10 mouse cellular contexts compared by ENCODE assay signal in the genomic region with DNA sequence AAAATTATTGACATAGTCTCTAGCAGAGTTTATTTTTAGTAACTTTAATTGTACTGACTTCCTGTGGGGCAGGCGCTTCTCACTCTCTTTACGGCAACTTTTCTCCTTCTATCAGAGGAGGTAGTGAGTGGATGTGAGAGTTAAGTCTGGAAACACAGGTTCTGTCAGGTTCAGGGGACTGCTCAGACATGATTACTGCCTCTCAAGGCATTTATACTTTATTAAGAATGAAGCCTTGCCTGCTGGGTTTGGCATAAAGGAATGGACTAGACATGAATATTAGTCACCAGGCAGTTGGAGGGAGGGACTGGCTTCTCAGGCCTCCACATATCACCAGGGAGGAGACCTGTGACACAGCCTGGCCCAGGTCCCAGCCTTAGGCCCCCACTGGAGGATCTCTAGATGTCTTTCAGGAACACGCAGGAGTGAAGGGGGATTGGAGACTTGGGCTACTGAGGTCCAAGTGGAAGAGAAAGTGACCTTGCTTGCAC. TPM values are rescaled to one million over a fixed set of nuclear protein-coding genes. Genes with fewer than 3 reads are reported as not detected.
A peak's percentile ranks its signal among the peaks of the same experiment; 100 is the strongest.
DNase-seq lines count a peak whose midpoint lies in the region; ATAC-seq lines count a peak whose summit lies in the region.
"Had no signal": no experiment of that assay in that cellular context is flagged by ENCODE, and none has a peak within 500 bp of the region (broad histone marks: within the 10 kb centered on the region; RNA-seq: fewer than 3 reads in every experiment).

No protein-coding gene starts in this region.

- no peaks in the 10 kb centered on the region for H3K27me3 ChIP-seq in heart, embryonic 12.5 days (replicated peaks)
- H3K27me3 ChIP-seq in heart, embryonic 16.5 days (ENCODE audit: control insufficient read depth, insufficient read depth, low read length), result no peaks in the 10 kb centered on the region
- H3K27me3 ChIP-seq in stomach, embryonic 16.5 days (ENCODE audit: control insufficient read depth, insufficient read depth, low read length), result no peaks in the 10 kb centered on the region

- H3K4me2 ChIP-seq in heart, embryonic 12.5 days, result no peak overlapping the region
- no peak overlapping the region for H3K4me2 ChIP-seq in heart, embryonic 16.5 days (ENCODE audit: low read depth, low read length)
- H3K4me2 ChIP-seq in stomach, embryonic 16.5 days (ENCODE audit: low read depth, low read length), result no peak overlapping the region

- peak overlapping the region; percentile 65; the same call in 1 of the 2 replicates for H3K27ac ChIP-seq in heart, embryonic 12.5 days (ENCODE audit: poor library complexity, severe bottlenecking)
- H3K27ac ChIP-seq in heart, embryonic 16.5 days (ENCODE audit: low read length), result peak overlapping the region; percentile 61
- H3K27ac ChIP-seq in stomach, embryonic 16.5 days (ENCODE audit: low read length), result peak overlapping the region; percentile 76

- H3K4me3 ChIP-seq in heart, embryonic 12.5 days, result no peak overlapping the region
- H3K4me3 ChIP-seq in heart, embryonic 16.5 days (ENCODE audit: low read length), result no peak overlapping the region
- no peak overlapping the region for H3K4me3 ChIP-seq in stomach, embryonic 16.5 days (replicated peaks; ENCODE audit: low read length)
- H3K4me3 ChIP-seq: erythroblast, embryonic 14.5 days had no signal

- no peak overlapping the region for H3K9ac ChIP-seq in heart, embryonic 12.5 days
- H3K9ac ChIP-seq in heart, embryonic 16.5 days (ENCODE audit: low read length), result 0 out of 2 replicates have a peak overlapping the region, but pooled peaks have one; percentile 11
- H3K9ac ChIP-seq in stomach, embryonic 16.5 days (ENCODE audit: low read length), result no peak overlapping the region

- no peaks in the 10 kb centered on the region for H3K9me3 ChIP-seq in heart, embryonic 12.5 days (replicated peaks)
- H3K9me3 ChIP-seq in heart, embryonic 16.5 days (replicated peaks; ENCODE audit: control insufficient read depth, low read length), result no peaks in the 10 kb centered on the region
- no peaks in the 10 kb centered on the region for H3K9me3 ChIP-seq in stomach, embryonic 16.5 days (replicated peaks; ENCODE audit: control insufficient read depth, low read length)

- intact Hi-C loops in heart, postnatal 36 days (cut with DNase I), result no loop called here

- WGBS in heart, embryonic 12.5 days, result 34% methylated on average over 3 of the region's 3 CpGs
- 24% methylated on average over 3 of the region's 3 CpGs for WGBS in heart, embryonic 16.5 days
- 45% methylated on average over 3 of the region's 3 CpGs for WGBS in stomach, embryonic 16.5 days

- H3K4me1 ChIP-seq in heart, embryonic 12.5 days (replicated peaks), result peaks cover 35% of the 10 kb centered on the region
- peaks cover 27% of the 10 kb centered on the region for H3K4me1 ChIP-seq in heart, embryonic 16.5 days (ENCODE audit: control insufficient read depth, insufficient read depth, low read length)
- H3K4me1 ChIP-seq in stomach, embryonic 16.5 days (ENCODE audit: control insufficient read depth, insufficient read depth, low read length), result peaks cover 16% of the 10 kb centered on the region

- ATAC-seq in heart, embryonic 12.5 days (ENCODE audit: insufficient number of reproducible peaks, low FRiP score), result no peak
- ATAC-seq in heart, embryonic 16.5 days (replicated peaks; ENCODE audit: extremely low read depth, insufficient read depth, low FRiP score), result no peak
- peak; percentile 50; the same call in 1 of the 2 replicates for ATAC-seq in stomach, embryonic 16.5 days (ENCODE audit: insufficient read depth, low FRiP score)

- no peaks in the 10 kb centered on the region for H3K36me3 ChIP-seq in heart, embryonic 12.5 days
- no peaks in the 10 kb centered on the region for H3K36me3 ChIP-seq in heart, embryonic 16.5 days (ENCODE audit: control insufficient read depth, insufficient read depth)
- H3K36me3 ChIP-seq in stomach, embryonic 16.5 days (ENCODE audit: control insufficient read depth, insufficient read depth, low read length), result no peaks in the 10 kb centered on the region

- DNase-seq in heart, postnatal 36 days, result no peak
- peak; percentile 16 to 34 for DNase-seq in urinary bladder, adult 18-20 months (ENCODE audit: low spot score in 2 of 2)
- DNase-seq in urinary bladder, postnatal 10 days (ENCODE audit: low spot score), result no peak
- no peak for DNase-seq in adipocyte (ENCODE audit: low spot score)
- no peak for DNase-seq in thymus, adult 18-20 months
- DNase-seq: adrenal gland, postnatal 36 days had no signal

RNA-seq across cellular contexts. Expression of gene Tmem178, which starts 58.2 kb away (rescaled TPM):
- 8.5 and 8.7 TPM in 2 replicates for polyA plus RNA-seq in heart, embryonic 12.5 days (2016; fragmentation: Nextera tagmentation; extraction: Ambion mirVana)
- total RNA-seq in heart, postnatal 36 days (2021), result under 1 TPM; 0.19 to 0.58 TPM
- polyA plus RNA-seq in heart, embryonic 16.5 days (2015; fragmentation: Nextera tagmentation; extraction: Ambion mirVana), result 4.0 and 5.1 TPM in 2 replicates
- 2.1 TPM in 2 replicates for polyA plus RNA-seq in stomach, embryonic 16.5 days (2015; fragmentation: Nextera tagmentation; extraction: Ambion mirVana)
- polyA plus RNA-seq: erythroblast, embryonic 14.5 days had no signal

Comparison
In these comparisons a context has a peak if more than half of its experiments do, and no peak if none do; other contexts are left out.
1. DNase-seq: peak in urinary bladder, adult 18-20 months (2 of 2); none in heart, postnatal 36 days (0 of 2), urinary bladder, postnatal 10 days (single experiment), adipocyte (single experiment) and thymus, adult 18-20 months (0 of 2).
2. Peak in every context shown above with its lines, with median percentiles within 50 percentile points of each other: H3K27ac ChIP-seq.